ENCODE assay signal across 16 mouse cellular contexts in genomic region chr4:22587162-22587561, GRCm38 (mm10).
"Had no signal": no experiment of that assay in that cellular context is flagged by ENCODE, and none has a peak within 500 bp of the region (broad histone marks: within the 10 kb centered on the region; RNA-seq: fewer than 3 reads in every experiment).

No protein-coding gene starts in this region.

- H3K36me3 ChIP-seq: neural tube, embryonic 13.5 days; neural tube, embryonic 15.5 days; stomach, embryonic 15.5 days had no signal

- DNase-seq: retina, postnatal 1 day; right cerebral cortex, adult 18-20 months; right cerebral cortex, postnatal 14 days; right cerebral cortex, postnatal 25 days; right cerebral cortex, postnatal 4 days; spleen, adult 18-20 months; thymus, adult 18-20 months; thymus, adult 2 months; thymus, postnatal 14 days; thymus, postnatal 25 days; thymus, postnatal 36 days; thymus, postnatal 4 days had no signal

- H3K9ac ChIP-seq: neural tube, embryonic 13.5 days; neural tube, embryonic 15.5 days; stomach, embryonic 15.5 days had no signal

- H3K4me3 ChIP-seq: neural tube, embryonic 13.5 days; neural tube, embryonic 15.5 days; stomach, embryonic 15.5 days had no signal

- H3K4me1 ChIP-seq: neural tube, embryonic 13.5 days; neural tube, embryonic 15.5 days; stomach, embryonic 15.5 days had no signal

- H3K27ac ChIP-seq: neural tube, embryonic 13.5 days; neural tube, embryonic 15.5 days; stomach, embryonic 15.5 days; stomach, postnatal 0 days had no signal

- H3K27me3 ChIP-seq: neural tube, embryonic 13.5 days; neural tube, embryonic 15.5 days; stomach, embryonic 15.5 days had no signal

- H3K9me3 ChIP-seq: neural tube, embryonic 13.5 days; neural tube, embryonic 15.5 days; stomach, embryonic 15.5 days had no signal

- H3K4me2 ChIP-seq: neural tube, embryonic 13.5 days; neural tube, embryonic 15.5 days; stomach, embryonic 15.5 days had no signal
